Mouse (Mus musculus): ENCODE results near the gene Atg4b.
"Not testable (repeated sequence)": the region's sequence is repeated elsewhere in the genome, so short reads cannot be mapped to it uniquely, and the experiment has no call there.

Gene Atg4b

GRCm38 (mm10) chr1:93817823-93818532 lies 66.7 kb downstream of the Atg4b start:
- in situ Hi-C loops (cut with MboI, MseI): no loop called here

GRCm38 (mm10) chr1:93818722-93819121 lies 67.4 kb downstream of the Atg4b start:
- in situ Hi-C loops (cut with MboI, MseI): no loop called here

- in situ Hi-C loops (cut with MboI, MseI): no loop called here
These were observed 72.6 kb downstream of the Atg4b start for GRCm38 (mm10) chr1:93823796-93824495.

- in situ Hi-C loops (cut with MboI, MseI): no loop called here
These were observed 73.3 kb downstream of the Atg4b start, which contains the start of gene D2hgdh for GRCm38 (mm10) chr1:93824609-93825008. Gene D2hgdh (plus strand): TSS chr1:93824909.

GRCm38 (mm10) chr1:93825105-93825674 lies 73.9 kb downstream of the Atg4b start:
- in situ Hi-C loops (cut with MboI, MseI): no loop called here

GRCm38 (mm10) chr1:93825771-93826539 lies 74.7 kb downstream of the Atg4b start:
- in situ Hi-C loops (cut with MboI, MseI): no loop called here

- in situ Hi-C loops (cut with MboI, MseI): no loop called here
These were observed 75.2 kb downstream of the Atg4b start for GRCm38 (mm10) chr1:93826540-93826835.

- in situ Hi-C loops (cut with MboI, MseI): not testable (repeated sequence)
These were observed 81.6 kb downstream of the Atg4b start for GRCm38 (mm10) chr1:93832754-93833360.

GRCm38 (mm10) chr1:93834671-93835150 lies 83.4 kb downstream of the Atg4b start:
- in situ Hi-C loops (cut with MboI, MseI): no loop called here

GRCm38 (mm10) chr1:93835211-93835610 lies 83.9 kb downstream of the Atg4b start:
- in situ Hi-C loops (cut with MboI, MseI): no loop called here

- in situ Hi-C loops (cut with MboI, MseI): no loop called here
These were observed 84.7 kb downstream of the Atg4b start for GRCm38 (mm10) chr1:93835876-93836531.

- in situ Hi-C loops (cut with MboI, MseI): no loop called here
These were observed 85.2 kb downstream of the Atg4b start for GRCm38 (mm10) chr1:93836532-93836913.

GRCm38 (mm10) chr1:93837335-93837734 lies 86.0 kb downstream of the Atg4b start:
- in situ Hi-C loops (cut with MboI, MseI): no loop called here

- in situ Hi-C loops (cut with MboI, MseI): not testable (repeated sequence)
These were observed 87.3 kb downstream of the Atg4b start for GRCm38 (mm10) chr1:93838569-93838968.
